Mouse (Mus musculus): ENCODE measurements around the gene Tmem52. TPM values are rescaled to one million over a fixed set of nuclear protein-coding genes. Genes with fewer than 3 reads are reported as not detected.
A peak's percentile ranks its signal among the peaks of the same experiment; 100 is the strongest.

Gene Tmem52
- polyA plus RNA-seq, 1 experiment from 2014 or later = not detected

GRCm38 (mm10) chr4:155492131-155492633 is 23.3 kb downstream of the Tmem52 start:
- peak; percentile 76 for DNase-seq (ENCODE audit: low spot score)
- no peaks in the 10 kb centered on the region for H3K27me3 ChIP-seq (ENCODE audit: control insufficient read depth, insufficient read depth, low read length)
- peak overlapping the region; percentile 75 for H3K4me2 ChIP-seq (replicated peaks; ENCODE audit: low read depth)
- peak overlapping the region; percentile 99 for H3K4me3 ChIP-seq (ENCODE audit: low read depth, low read length)
- H3K9ac ChIP-seq (ENCODE audit: low read length) = peak overlapping the region; percentile 100
- peaks cover 20% of the 10 kb centered on the region for H3K4me1 ChIP-seq (replicated peaks; ENCODE audit: control insufficient read depth, insufficient read depth)
- no peaks in the 10 kb centered on the region for H3K36me3 ChIP-seq (ENCODE audit: control insufficient read depth, insufficient read depth, low read length)
- H3K9me3 ChIP-seq (ENCODE audit: control insufficient read depth, low read length) = no peaks in the 10 kb centered on the region
- WGBS = under 1% methylated on average over 51 of the region's 51 CpGs
- H3K27ac ChIP-seq (replicated peaks) = peak overlapping the region; percentile 97
- TF ChIP-seq EP300 (optimal IDR thresholded peaks at IDR 0.05) (no peak), CTCF (IDR thresholded peaks at IDR 0.05; ENCODE audit: low read depth) (peak; percentile 3; the same call in 1 of the 2 replicates)
- peak; percentile 1; the same call in 1 of the 2 replicates for ATAC-seq (ENCODE audit: low FRiP score, low TSS enrichment)

GRCm38 (mm10) chr4:155494891-155495290 is 26.0 kb downstream of the Tmem52 start:
- Histone ChIP-seq H3K27ac (replicated peaks) (no peak overlapping the region), H3K4me1 (replicated peaks; ENCODE audit: control insufficient read depth, insufficient read depth) (peaks cover 7% of the 10 kb centered on the region), H3K4me3 (ENCODE audit: low read depth, low read length) (no peak overlapping the region), H3K27me3 (ENCODE audit: control insufficient read depth, insufficient read depth, low read length) (no peaks in the 10 kb centered on the region), H3K4me2 (replicated peaks; ENCODE audit: low read depth) (no peak overlapping the region), H3K9ac (ENCODE audit: low read length) (no peak overlapping the region), H3K36me3 (ENCODE audit: control insufficient read depth, insufficient read depth, low read length) (no peaks in the 10 kb centered on the region), H3K9me3 (ENCODE audit: control insufficient read depth, low read length) (no peaks in the 10 kb centered on the region)
- ATAC-seq (ENCODE audit: low FRiP score, low TSS enrichment) (no peak), DNase-seq (ENCODE audit: low spot score) (no peak)
- WGBS = 47% methylated on average over 4 of the region's 4 CpGs
- TF ChIP-seq EP300 (optimal IDR thresholded peaks at IDR 0.05) (no peak), CTCF (IDR thresholded peaks at IDR 0.05; ENCODE audit: low read depth) (no peak)

- H3K9me3 ChIP-seq (ENCODE audit: control insufficient read depth, low read length) = no peaks in the 10 kb centered on the region
- no peaks in the 10 kb centered on the region; the same call in 1 of the 2 replicates for H3K4me1 ChIP-seq (replicated peaks; ENCODE audit: control insufficient read depth, insufficient read depth)
- DNase-seq (ENCODE audit: low spot score) (no peak), ATAC-seq (ENCODE audit: low FRiP score, low TSS enrichment) (no peak)
- no peaks in the 10 kb centered on the region for H3K27me3 ChIP-seq (ENCODE audit: control insufficient read depth, insufficient read depth, low read length)
- 57% methylated on average over 3 of the region's 3 CpGs for WGBS
- H3K4me2 ChIP-seq (replicated peaks; ENCODE audit: low read depth) = no peak overlapping the region
- TF ChIP-seq EP300 (optimal IDR thresholded peaks at IDR 0.05) = no peak
- no peak for TF ChIP-seq CTCF (IDR thresholded peaks at IDR 0.05; ENCODE audit: low read depth)
- no peaks in the 10 kb centered on the region for H3K36me3 ChIP-seq (ENCODE audit: control insufficient read depth, insufficient read depth, low read length)
- no peak overlapping the region for H3K9ac ChIP-seq (ENCODE audit: low read length)
- H3K27ac ChIP-seq (replicated peaks) = no peak overlapping the region
- H3K4me3 ChIP-seq (ENCODE audit: low read depth, low read length) = no peak overlapping the region
Measured at GRCm38 (mm10) chr4:155497963-155498362, 29.0 kb downstream of the Tmem52 start.

- no peaks in the 10 kb centered on the region for H3K9me3 ChIP-seq (ENCODE audit: control insufficient read depth, low read length)
- no peak overlapping the region for H3K4me2 ChIP-seq (replicated peaks; ENCODE audit: low read depth)
- no peak overlapping the region for H3K4me3 ChIP-seq (ENCODE audit: low read depth, low read length)
- H3K4me1 ChIP-seq (replicated peaks; ENCODE audit: control insufficient read depth, insufficient read depth) = no peaks in the 10 kb centered on the region; the same call in 1 of the 2 replicates
- H3K27ac ChIP-seq (replicated peaks) = no peak overlapping the region
- DNase-seq (ENCODE audit: low spot score) (no peak), ATAC-seq (ENCODE audit: low FRiP score, low TSS enrichment) (no peak)
- no peaks in the 10 kb centered on the region for H3K27me3 ChIP-seq (ENCODE audit: control insufficient read depth, insufficient read depth, low read length)
- 82% methylated on average over 2 of the region's 2 CpGs for WGBS
- H3K36me3 ChIP-seq (ENCODE audit: control insufficient read depth, insufficient read depth, low read length) = no peaks in the 10 kb centered on the region
- H3K9ac ChIP-seq (ENCODE audit: low read length) = no peak overlapping the region
- TF ChIP-seq EP300 (optimal IDR thresholded peaks at IDR 0.05) (no peak), CTCF (IDR thresholded peaks at IDR 0.05; ENCODE audit: low read depth) (no peak)
Measured at GRCm38 (mm10) chr4:155501126-155501525, 32.2 kb downstream of the Tmem52 start.

GRCm38 (mm10) chr4:155505067-155505466 is 36.2 kb downstream of the Tmem52 start:
- ATAC-seq (ENCODE audit: low FRiP score, low TSS enrichment) (no peak), DNase-seq (ENCODE audit: low spot score) (no peak)
- H3K36me3 ChIP-seq (ENCODE audit: control insufficient read depth, insufficient read depth, low read length) = no peaks in the 10 kb centered on the region
- no peak for TF ChIP-seq EP300 (optimal IDR thresholded peaks at IDR 0.05)
- TF ChIP-seq CTCF (IDR thresholded peaks at IDR 0.05; ENCODE audit: low read depth) = no peak
- H3K27ac ChIP-seq (replicated peaks) = no peak overlapping the region
- H3K27me3 ChIP-seq (ENCODE audit: control insufficient read depth, insufficient read depth, low read length) = no peaks in the 10 kb centered on the region
- no peak overlapping the region for H3K9ac ChIP-seq (ENCODE audit: low read length)
- H3K9me3 ChIP-seq (ENCODE audit: control insufficient read depth, low read length) = no peaks in the 10 kb centered on the region
- WGBS = 49% methylated on average over 8 of the region's 8 CpGs
- H3K4me1 ChIP-seq (replicated peaks; ENCODE audit: control insufficient read depth, insufficient read depth) = no peaks in the 10 kb centered on the region; the same call in 1 of the 2 replicates
- no peak overlapping the region for H3K4me3 ChIP-seq (ENCODE audit: low read depth, low read length)
- no peak overlapping the region for H3K4me2 ChIP-seq (replicated peaks; ENCODE audit: low read depth)

- TF ChIP-seq CTCF (IDR thresholded peaks at IDR 0.05; ENCODE audit: low read depth) (no peak), EP300 (optimal IDR thresholded peaks at IDR 0.05) (no peak)
- H3K36me3 ChIP-seq (ENCODE audit: control insufficient read depth, insufficient read depth, low read length) = no peaks in the 10 kb centered on the region
- H3K9me3 ChIP-seq (ENCODE audit: control insufficient read depth, low read length) = no peaks in the 10 kb centered on the region
- H3K27ac ChIP-seq (replicated peaks) = no peak overlapping the region
- peak; percentile 51; the same call in 1 of the 2 replicates for ATAC-seq (ENCODE audit: low FRiP score, low TSS enrichment)
- 69% methylated on average over 5 of the region's 5 CpGs for WGBS
- no peaks in the 10 kb centered on the region for H3K27me3 ChIP-seq (ENCODE audit: control insufficient read depth, insufficient read depth, low read length)
- DNase-seq (ENCODE audit: low spot score) = no peak
- no peak overlapping the region for H3K4me3 ChIP-seq (ENCODE audit: low read depth, low read length)
- H3K4me2 ChIP-seq (replicated peaks; ENCODE audit: low read depth) = no peak overlapping the region
- no peak overlapping the region for H3K9ac ChIP-seq (ENCODE audit: low read length)
- H3K4me1 ChIP-seq (replicated peaks; ENCODE audit: control insufficient read depth, insufficient read depth) = no peaks in the 10 kb centered on the region; the same call in 1 of the 2 replicates
Measured at GRCm38 (mm10) chr4:155505671-155506295, 36.9 kb downstream of the Tmem52 start.

Measured in stomach, postnatal 0 days (tissue).